Mouse (Mus musculus): ENCODE measurements around the gene Actn2. TPM values are rescaled to one million over a fixed set of nuclear protein-coding genes. Genes with fewer than 3 reads are reported as not detected.

Actn2 gene
- not detected in 2 replicates for polyA plus RNA-seq (2012)

DNA sequence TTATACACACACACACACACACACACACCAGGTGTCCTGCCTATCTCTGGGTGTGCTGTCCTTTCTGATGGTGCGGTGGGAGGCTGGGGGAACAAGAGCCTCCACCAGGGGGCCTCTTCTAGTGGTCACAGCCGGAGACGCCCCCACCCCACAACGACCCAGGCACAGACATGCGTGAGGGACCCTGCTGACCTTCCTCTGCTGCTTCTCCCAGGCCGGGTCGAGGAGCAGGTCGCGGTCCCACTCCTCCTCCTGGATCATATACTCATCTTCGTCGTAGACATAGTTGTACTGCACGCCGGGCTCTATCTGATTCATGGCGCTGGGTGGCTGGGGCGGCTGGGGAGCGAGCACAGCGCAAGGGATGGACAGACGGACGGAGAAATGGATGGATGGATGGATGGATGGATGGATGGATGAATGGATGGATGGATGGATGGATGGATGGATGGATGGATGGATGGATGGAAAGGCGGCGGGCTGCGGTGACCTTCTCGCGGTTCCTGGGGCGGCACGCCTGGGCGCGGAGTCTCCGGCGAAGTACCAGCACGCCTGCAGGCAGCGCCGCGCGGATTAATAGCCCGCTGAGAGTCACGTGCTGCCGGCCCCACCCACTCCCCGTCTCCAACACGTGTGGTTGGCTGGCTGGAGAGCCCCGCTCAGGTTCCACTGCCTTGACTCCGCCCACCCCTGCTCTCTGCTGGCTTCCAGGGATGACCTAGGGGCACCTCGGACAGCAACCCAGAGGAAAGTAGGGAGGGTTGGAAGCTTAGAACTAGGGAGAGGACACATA, at the start of gene Actn2:
Actn2 (minus strand) TSS at position 578 of the 793 bp plus-strand sequence.
- no peak for TF ChIP-seq GATA1 (IDR thresholded peaks at IDR 0.05; ENCODE audit: low read length)

DNA sequence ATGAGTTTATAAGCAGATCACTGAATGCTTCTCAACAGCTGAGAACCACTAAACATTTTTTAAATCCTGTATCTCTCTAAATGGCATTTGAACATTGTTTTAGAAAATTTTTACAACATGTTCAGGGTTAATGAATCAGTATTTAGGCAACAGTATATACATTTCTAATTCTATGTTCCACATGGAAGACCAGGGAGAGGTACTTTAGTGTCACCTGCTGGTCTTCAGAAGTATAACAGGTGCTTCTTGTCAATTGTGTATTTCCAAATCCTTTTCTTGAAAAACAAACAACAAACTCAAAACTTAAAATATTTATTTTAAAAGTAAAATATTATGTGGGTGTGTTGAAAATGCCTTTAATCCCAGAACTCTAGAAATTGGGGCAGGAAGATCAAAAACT, 45.7 kb upstream of the Actn2 start:
- TF ChIP-seq GATA1 (IDR thresholded peaks at IDR 0.05; ENCODE audit: low read length): no peak

DNA sequence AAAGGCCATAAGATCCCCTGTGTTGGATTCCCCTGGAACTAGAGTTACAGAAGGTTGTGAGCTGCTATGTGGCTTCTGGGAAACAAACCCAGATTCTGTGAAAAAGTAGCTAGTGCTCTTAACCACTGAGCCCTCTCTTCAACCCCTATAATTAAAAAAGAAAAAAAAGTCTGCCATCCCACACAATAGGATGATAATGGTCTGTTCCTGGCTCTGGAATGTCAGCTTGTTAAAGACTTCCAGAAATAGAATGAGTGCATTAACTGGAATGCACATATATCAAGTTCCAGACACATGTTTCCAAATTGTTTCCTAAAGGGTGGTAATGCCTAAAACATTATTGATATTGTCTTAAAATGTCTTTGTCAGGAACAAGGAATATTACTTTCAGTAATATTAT, 44.2 kb upstream of the Actn2 start:
- TF ChIP-seq GATA1 (IDR thresholded peaks at IDR 0.05; ENCODE audit: low read length): no peak

DNA sequence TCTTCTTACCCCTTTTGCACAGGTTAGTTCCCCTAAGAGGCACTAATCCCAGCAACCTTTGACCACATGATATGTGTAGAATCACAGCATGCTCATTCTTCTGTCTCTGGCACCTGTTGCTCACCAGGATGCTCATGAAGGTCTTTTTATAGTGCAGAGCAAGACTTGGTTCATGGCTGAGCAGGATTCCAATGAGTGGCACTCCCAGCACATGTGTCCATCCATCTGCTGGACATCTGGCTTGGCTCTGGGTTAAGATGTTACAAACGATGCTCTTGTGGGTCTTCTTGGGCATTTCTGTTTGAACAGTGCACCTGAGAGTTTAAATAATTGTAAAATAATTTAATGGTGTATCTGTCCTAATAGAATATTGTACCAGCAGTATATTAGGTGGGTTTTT, 36.2 kb upstream of the Actn2 start:
- TF ChIP-seq GATA1 (IDR thresholded peaks at IDR 0.05; ENCODE audit: low read length): no peak

DNA sequence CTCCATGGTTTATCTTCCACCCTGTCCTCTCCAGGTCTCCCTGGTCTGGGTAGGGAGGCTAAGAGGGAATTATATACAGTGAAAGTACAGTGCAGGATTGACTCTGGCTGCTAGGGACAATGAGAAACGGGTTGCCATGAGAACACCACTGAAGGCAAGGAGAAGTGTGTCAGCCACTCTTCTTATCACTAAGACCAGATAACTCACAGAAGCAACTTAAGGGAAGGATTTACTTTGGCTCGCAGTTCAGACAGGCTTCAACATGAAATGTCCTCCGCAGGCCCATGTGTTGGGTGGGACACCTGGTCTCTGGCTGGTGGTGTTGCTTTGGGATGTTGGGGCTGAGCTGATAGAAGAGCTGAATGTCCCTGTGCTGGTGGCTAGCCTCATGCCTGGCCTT, 32.2 kb upstream of the Actn2 start:
- TF ChIP-seq GATA1 (IDR thresholded peaks at IDR 0.05; ENCODE audit: low read length): no peak

DNA sequence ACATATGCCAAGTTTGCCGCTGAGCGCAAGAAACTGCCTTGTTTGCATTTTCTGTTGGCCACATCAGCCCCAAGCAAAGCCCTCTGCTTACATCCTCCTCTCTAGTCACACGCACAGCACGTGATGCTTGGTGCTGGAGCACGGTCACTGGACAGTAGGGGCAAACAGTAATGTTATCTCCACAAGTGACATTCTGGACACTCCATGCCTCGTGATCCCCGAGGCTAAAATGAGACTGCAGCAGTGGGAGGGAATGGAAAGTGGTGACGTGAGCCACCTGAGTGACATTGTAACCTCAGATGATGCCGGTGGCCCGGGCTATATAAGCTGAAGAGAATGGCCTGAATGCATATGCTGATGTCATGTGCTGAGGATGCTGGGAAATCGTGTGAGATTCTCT, 29.4 kb upstream of the Actn2 start:
- no peak for TF ChIP-seq GATA1 (IDR thresholded peaks at IDR 0.05; ENCODE audit: low read length)

DNA sequence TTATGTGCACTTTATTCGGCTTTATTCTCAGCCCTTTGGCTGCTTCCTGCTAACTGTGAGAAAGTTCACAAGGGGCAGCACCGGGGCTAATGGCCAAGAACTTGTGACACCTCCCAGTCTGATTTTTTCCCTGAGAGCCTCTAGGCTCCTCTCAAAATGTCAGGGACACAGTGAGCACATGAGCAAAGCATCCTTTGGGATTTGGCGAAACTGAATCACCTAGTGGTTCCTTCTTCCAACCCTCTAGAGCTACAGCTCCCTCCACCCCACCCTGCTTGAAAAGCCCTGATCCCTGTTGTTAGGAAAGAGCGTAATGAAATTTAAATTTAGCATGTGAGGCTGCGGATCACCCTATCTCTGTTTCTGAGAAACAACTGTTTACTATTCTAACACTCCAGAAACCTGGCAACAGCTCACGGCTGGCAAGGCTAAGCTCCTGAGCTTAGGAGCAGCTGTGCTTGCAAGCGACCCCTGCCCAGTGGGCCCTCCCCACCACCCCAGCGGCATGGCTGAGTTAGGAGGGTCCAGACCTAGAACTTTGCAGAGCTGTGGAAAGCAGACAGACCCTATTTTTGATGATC, 28.6 kb upstream of the Actn2 start:
- no peak for TF ChIP-seq GATA1 (IDR thresholded peaks at IDR 0.05; ENCODE audit: low read length)

DNA sequence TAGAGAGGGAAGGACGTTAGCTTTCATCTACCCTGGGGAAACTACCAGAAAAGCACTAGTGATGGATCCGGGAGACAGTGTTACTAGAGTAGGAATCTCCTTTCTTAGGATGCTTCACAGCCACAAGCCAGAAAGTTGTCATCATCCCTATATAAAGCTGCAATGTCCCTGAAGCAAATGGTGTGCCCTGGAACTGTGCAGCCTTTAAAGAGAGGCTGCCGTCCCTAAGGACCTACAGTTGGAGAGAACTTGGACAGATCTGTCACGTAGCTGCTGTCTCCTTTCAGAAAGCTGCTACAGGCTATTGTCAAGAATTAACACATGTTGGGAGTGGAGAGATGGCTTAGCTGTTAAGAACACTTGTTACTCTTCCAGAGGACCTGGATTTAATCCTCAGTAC, 20.9 kb upstream of the Actn2 start:
- TF ChIP-seq GATA1 (IDR thresholded peaks at IDR 0.05; ENCODE audit: low read length): no peak

DNA sequence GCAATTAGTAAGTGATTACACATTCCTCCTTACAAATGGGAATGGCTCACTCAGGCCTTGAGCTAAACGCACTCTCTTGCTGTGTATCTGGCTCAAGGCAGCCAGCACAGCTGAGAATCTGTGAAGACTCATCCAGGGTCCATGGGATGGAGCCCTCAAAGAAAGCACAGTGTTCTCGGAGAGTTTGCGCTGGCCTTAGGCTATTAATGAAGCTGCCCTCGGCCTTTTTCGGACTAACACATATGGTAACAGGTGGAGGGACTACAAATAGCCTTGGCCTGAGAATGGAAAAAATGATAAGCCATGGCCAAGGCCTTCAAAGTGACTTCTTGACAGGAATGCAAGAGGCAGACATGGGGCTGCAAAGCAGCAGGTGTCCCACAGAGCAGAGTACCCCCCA, 17.0 kb upstream of the Actn2 start:
- no peak for TF ChIP-seq GATA1 (IDR thresholded peaks at IDR 0.05; ENCODE audit: low read length)

DNA sequence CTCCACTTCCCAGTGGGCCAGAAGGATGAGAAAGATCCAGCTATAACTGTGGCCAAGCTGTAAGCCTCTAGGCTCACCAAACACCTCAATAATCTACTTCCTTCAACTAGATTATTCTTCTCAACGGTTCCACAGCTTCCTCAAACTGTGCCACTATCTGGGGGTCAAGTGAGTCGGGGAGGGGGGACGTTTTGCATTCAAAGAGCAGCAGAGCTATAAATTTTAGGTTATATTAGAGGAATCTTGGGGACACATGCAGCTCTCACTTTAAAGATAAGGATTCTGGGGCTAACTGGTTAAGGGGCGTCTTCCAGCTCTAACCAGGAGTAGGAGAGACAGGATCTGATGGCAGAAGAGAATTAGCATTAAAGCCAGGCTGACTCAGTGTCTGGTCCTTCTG, 15.6 kb upstream of the Actn2 start:
- no peak for TF ChIP-seq GATA1 (IDR thresholded peaks at IDR 0.05; ENCODE audit: low read length)

DNA sequence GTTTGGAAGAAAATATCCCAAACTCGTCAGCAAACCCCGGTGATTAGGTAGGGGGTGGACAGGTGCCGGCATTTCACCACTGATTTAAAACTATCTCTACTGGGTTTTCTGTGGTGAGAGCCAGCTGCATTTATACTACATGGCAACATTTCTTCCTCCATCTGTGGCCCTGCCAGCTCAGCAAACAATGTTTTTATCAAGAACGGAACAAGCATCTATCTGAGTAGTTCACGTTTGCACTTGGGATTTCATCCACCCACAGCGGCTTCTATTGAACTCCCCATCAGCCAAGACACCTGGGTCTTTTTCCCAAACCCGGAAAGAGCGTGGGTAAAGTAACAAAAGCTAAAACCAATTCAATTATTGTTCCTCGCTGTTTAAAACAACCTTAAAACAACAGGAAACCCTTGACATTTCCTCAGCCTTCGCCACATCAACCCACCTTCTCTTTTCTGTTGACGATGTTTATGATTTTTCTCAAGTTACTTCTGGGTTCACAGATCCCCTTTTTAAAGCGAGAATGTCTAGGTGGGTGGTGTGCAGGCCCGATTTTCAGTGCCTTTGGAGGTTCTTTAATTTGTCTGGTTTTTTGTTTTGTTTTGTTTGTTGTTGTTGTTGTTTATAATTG, 8.8 kb upstream of the Actn2 start:
- TF ChIP-seq GATA1 (IDR thresholded peaks at IDR 0.05; ENCODE audit: low read length): no peak

DNA sequence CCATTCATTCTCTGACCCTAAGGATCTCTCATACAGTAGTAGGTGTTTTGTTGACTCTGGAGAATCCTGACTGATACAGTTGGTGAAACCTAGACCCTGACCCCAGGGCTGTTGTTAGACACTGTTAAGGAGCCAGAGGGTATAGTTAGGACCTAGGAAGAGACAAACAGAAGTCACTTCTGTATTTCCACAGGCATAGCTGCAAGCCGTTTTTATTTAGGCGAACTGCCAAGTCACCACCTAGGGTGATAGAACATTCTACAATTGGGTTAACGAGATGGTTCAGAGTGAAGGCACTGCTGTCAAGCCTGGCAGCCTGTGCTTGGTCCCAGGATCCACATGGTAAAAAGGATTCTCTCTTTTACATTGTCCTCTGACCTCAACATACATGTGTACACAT, 6.3 kb upstream of the Actn2 start:
- TF ChIP-seq GATA1 (IDR thresholded peaks at IDR 0.05; ENCODE audit: low read length): no peak

DNA sequence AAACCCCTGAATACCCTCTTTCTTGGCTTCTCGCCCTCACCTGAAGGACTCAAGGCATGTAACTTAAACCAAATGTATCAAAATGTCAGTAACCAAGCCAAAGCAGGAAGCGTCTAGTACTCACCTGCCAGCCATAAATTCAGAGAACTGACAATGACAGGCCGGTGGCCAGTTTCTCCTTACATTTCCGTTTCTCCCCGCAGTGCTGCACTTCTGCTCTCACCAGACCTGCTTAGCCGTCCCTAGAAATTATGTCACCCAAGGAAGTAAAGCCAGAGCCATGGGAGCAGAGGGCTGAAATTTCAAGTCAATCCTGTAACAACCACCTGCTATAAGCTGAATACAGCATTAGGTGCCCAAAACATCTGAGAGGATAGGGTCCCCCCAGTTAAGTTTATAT, 887 bp upstream of the Actn2 start:
- TF ChIP-seq GATA1 (IDR thresholded peaks at IDR 0.05; ENCODE audit: low read length): no peak

DNA sequence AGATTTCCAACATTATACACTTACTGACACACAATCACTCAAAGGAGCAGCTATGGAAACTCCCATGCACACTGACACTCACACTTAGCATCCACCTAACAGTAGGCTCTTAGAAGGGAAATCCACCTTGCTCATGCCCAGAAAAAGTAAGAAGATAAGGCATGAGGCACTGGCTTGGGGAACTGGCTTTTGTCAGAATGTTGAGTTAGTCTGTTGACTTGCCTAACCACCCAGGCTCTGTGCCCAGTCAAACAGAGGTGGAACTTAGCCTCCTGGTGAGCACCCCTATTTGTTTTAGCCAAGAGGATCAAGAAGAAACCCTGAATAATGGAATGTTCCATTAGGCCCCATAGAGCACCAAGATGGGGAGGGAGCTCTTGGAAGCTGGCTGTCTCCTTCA, 1.1 kb downstream of the Actn2 start:
- no peak for TF ChIP-seq GATA1 (IDR thresholded peaks at IDR 0.05; ENCODE audit: low read length)

DNA sequence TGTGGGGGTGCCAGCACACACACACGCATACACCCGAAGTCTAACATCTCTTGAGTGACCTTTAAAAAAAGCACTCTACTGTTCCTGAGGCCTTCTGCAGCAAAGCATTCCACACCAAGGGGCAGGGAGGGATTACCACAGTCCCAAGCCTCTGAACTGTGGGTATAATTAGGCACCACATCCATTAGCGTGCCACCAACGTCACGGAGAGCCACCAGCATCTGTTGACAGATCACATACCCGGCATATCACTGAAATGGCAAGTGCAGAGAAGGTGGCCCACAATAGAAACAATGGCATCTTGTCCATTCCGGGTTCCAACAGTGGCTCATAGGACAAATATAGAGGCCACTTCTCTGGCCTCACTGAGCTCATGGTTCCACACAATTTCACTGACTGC, 2.8 kb downstream of the Actn2 start:
- TF ChIP-seq GATA1 (IDR thresholded peaks at IDR 0.05; ENCODE audit: low read length): no peak

DNA sequence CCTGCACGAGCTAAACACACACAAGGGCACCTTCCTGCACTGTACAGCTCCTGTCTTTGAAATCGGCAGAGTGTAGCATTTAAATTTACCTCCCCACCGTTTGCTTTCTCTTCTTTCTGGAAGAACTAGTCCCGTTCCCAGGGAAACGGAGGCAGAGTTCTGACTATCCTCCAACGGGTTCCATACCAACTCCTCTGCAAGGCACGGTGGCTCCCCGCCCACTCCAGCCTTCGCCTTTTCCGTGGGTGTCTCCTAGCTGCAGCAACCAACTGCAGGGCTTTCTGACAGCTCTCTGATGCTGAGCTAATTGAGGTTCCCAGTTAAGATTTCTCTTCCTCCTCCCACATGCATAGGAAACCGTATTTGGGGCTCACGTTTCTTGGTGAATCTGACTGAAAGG, 6.5 kb downstream of the Actn2 start:
- no peak for TF ChIP-seq GATA1 (IDR thresholded peaks at IDR 0.05; ENCODE audit: low read length)

DNA sequence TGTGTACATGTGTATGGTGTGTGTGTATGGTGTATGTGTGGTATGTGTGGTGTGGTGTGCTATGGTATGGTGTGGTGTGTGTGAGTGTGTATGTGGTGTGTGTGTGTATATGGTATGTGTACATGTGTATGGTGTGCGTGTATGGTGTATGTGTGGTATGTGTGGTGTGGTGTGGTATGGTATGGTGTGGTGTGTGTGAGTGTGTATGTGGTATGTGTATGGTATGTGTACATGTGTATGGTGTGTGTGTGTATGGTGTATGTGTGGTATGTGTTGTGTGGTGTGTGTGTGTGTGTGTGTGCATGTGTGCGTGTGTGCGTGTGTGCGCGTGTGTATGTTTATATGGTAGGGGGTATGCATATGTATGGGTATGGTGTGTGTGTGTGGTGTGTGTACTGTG, 9.0 kb downstream of the Actn2 start:
- no peak for TF ChIP-seq GATA1 (IDR thresholded peaks at IDR 0.05; ENCODE audit: low read length)

Measured in G1E-ER4 (cell line).